Mouse (Mus musculus): ENCODE data around the gene Prr5l. TPM values are rescaled to one million over a fixed set of nuclear protein-coding genes. Genes with fewer than 3 reads are reported as not detected.

Prr5l gene
- polyA plus RNA-seq, 1 experiment from 2014 or later, result 40.5 TPM

- Histone ChIP-seq H3K9me3 (ENCODE audit: low read length) (no peaks in the 10 kb centered on the region), H3K27ac (ENCODE audit: low read length) (peak overlapping the region; percentile 15; the same call in 1 of the 2 replicates), H3K9ac (replicated peaks; ENCODE audit: low read depth) (no peak overlapping the region), H3K36me3 (ENCODE audit: insufficient read depth, low read length) (no peaks in the 10 kb centered on the region; the same call in 1 of the 2 replicates), H3K27me3 (replicated peaks; ENCODE audit: insufficient read depth, low read length) (no peaks in the 10 kb centered on the region), H3K4me2 (replicated peaks; ENCODE audit: low read depth, low read length) (no peak overlapping the region), H3K4me3 (ENCODE audit: low read depth, low read length) (no peak overlapping the region), H3K4me1 (ENCODE audit: insufficient read depth, low read depth, low read length) (no peaks in the 10 kb centered on the region; the same call in 1 of the 2 replicates)
- peak; percentile 96 for ATAC-seq
- WGBS, result 48% methylated on average over 8 of the region's 8 CpGs
- peak; percentile 72 for TF ChIP-seq CTCF (IDR thresholded peaks at IDR 0.05)
- peak; percentile 92 for TF ChIP-seq EP300 (IDR thresholded peaks at IDR 0.05)
- DNase-seq (ENCODE audit: low spot score), result peak; percentile 91
Observed at GRCm38 (mm10) chr2:101715650-101716323, 167.0 kb downstream of the Prr5l start.

GRCm38 (mm10) chr2:101711608-101712007 is 171.2 kb downstream of the Prr5l start:
- WGBS, result 88% methylated on average over 3 of the region's 3 CpGs
- Histone ChIP-seq H3K9me3 (ENCODE audit: low read length) (no peaks in the 10 kb centered on the region), H3K9ac (replicated peaks; ENCODE audit: low read depth) (no peak overlapping the region), H3K27me3 (replicated peaks; ENCODE audit: insufficient read depth, low read length) (no peaks in the 10 kb centered on the region), H3K4me2 (replicated peaks; ENCODE audit: low read depth, low read length) (no peak overlapping the region), H3K36me3 (ENCODE audit: insufficient read depth, low read length) (no peaks in the 10 kb centered on the region), H3K4me1 (ENCODE audit: insufficient read depth, low read depth, low read length) (no peaks in the 10 kb centered on the region; the same call in 1 of the 2 replicates), H3K27ac (ENCODE audit: low read length) (no peak overlapping the region), H3K4me3 (ENCODE audit: low read depth, low read length) (no peak overlapping the region)
- no peak for ATAC-seq
- TF ChIP-seq CTCF (IDR thresholded peaks at IDR 0.05) (no peak), EP300 (IDR thresholded peaks at IDR 0.05) (no peak)
- no peak for DNase-seq (ENCODE audit: low spot score)

- Histone ChIP-seq H3K4me2 (replicated peaks; ENCODE audit: low read depth, low read length) (no peak overlapping the region), H3K9ac (replicated peaks; ENCODE audit: low read depth) (no peak overlapping the region), H3K9me3 (ENCODE audit: low read length) (no peaks in the 10 kb centered on the region), H3K27ac (ENCODE audit: low read length) (no peak overlapping the region), H3K27me3 (replicated peaks; ENCODE audit: insufficient read depth, low read length) (no peaks in the 10 kb centered on the region), H3K36me3 (ENCODE audit: insufficient read depth, low read length) (no peaks in the 10 kb centered on the region), H3K4me3 (ENCODE audit: low read depth, low read length) (no peak overlapping the region), H3K4me1 (ENCODE audit: insufficient read depth, low read depth, low read length) (no peaks in the 10 kb centered on the region)
- ATAC-seq (no peak), DNase-seq (ENCODE audit: low spot score) (peak; percentile 52)
- WGBS, result 36% methylated on average over 5 of the region's 5 CpGs
- TF ChIP-seq CTCF (IDR thresholded peaks at IDR 0.05), result peak; percentile 64
- TF ChIP-seq EP300 (IDR thresholded peaks at IDR 0.05), result no peak
Observed at GRCm38 (mm10) chr2:101705941-101706485, 176.8 kb downstream of the Prr5l start.

DNA sequence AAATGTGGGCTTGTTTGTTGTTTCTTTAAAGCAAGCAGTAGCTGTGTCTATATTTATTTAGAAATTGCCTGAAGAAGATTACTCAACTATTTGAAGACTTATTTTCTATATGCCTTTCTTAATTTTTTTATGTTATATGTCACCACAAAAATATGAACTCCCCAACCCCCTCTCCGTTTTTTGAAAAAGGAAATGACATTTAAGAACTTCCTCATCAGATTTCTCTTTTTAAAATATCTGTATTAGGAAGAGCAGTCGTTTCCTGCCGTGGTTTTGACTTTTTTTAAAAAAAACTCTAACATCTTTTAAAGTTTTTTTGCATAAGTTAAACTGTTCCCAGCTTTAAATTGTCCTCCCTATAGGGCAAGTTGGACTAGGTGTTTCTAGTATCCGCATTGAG is 183.5 kb downstream of the Prr5l start:
- DNase-seq (ENCODE audit: low spot score) (no peak), ATAC-seq (no peak)
- Histone ChIP-seq H3K4me1 (ENCODE audit: insufficient read depth, low read depth, low read length) (no peaks in the 10 kb centered on the region), H3K27ac (ENCODE audit: low read length) (no peak overlapping the region), H3K4me2 (replicated peaks; ENCODE audit: low read depth, low read length) (no peak overlapping the region), H3K36me3 (ENCODE audit: insufficient read depth, low read length) (peaks cover 19% of the 10 kb centered on the region; the same call in 1 of the 2 replicates), H3K9me3 (ENCODE audit: low read length) (no peaks in the 10 kb centered on the region), H3K4me3 (ENCODE audit: low read depth, low read length) (no peak overlapping the region), H3K9ac (replicated peaks; ENCODE audit: low read depth) (no peak overlapping the region), H3K27me3 (replicated peaks; ENCODE audit: insufficient read depth, low read length) (no peaks in the 10 kb centered on the region)
- WGBS, result 60% methylated on average over 4 of the region's 4 CpGs
- no peak for TF ChIP-seq EP300 (IDR thresholded peaks at IDR 0.05)
- no peak for TF ChIP-seq CTCF (IDR thresholded peaks at IDR 0.05)

DNA sequence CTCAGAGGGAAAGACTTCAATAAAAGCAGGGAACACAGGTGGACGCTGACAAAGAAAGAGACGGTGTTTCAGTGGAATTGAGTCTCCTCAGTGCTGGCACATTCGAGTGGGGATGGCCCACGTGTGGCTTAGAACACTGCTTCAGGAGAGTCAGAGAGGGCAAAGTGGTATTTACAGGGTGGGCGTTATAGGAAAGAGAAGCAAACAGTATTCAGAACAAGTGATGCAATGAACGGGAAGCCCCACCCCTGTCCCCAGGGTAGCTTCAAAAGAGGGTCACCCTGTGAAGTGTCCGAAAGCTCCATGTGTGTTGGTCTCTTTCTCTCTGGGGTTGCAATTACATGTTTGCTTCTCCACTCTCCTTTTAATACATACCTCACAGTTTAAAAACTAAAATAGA is 187.2 kb downstream of the Prr5l start:
- Histone ChIP-seq H3K9ac (replicated peaks; ENCODE audit: low read depth) (no peak overlapping the region), H3K27ac (ENCODE audit: low read length) (no peak overlapping the region), H3K27me3 (replicated peaks; ENCODE audit: insufficient read depth, low read length) (no peaks in the 10 kb centered on the region), H3K4me3 (ENCODE audit: low read depth, low read length) (no peak overlapping the region), H3K36me3 (ENCODE audit: insufficient read depth, low read length) (peaks cover 19% of the 10 kb centered on the region; the same call in 1 of the 2 replicates), H3K4me2 (replicated peaks; ENCODE audit: low read depth, low read length) (no peak overlapping the region), H3K9me3 (ENCODE audit: low read length) (no peaks in the 10 kb centered on the region), H3K4me1 (ENCODE audit: insufficient read depth, low read depth, low read length) (no peaks in the 10 kb centered on the region)
- 88% methylated on average over 7 of the region's 7 CpGs for WGBS
- no peak for TF ChIP-seq CTCF (IDR thresholded peaks at IDR 0.05)
- no peak for TF ChIP-seq EP300 (IDR thresholded peaks at IDR 0.05)
- DNase-seq (ENCODE audit: low spot score), result no peak
- no peak for ATAC-seq

- peak; percentile 51 for DNase-seq (ENCODE audit: low spot score)
- Histone ChIP-seq H3K36me3 (ENCODE audit: insufficient read depth, low read length) (peaks cover 25% of the 10 kb centered on the region; the same call in 1 of the 2 replicates), H3K9me3 (ENCODE audit: low read length) (no peaks in the 10 kb centered on the region), H3K4me2 (replicated peaks; ENCODE audit: low read depth, low read length) (no peak overlapping the region), H3K27me3 (replicated peaks; ENCODE audit: insufficient read depth, low read length) (no peaks in the 10 kb centered on the region), H3K27ac (ENCODE audit: low read length) (no peak overlapping the region), H3K4me3 (ENCODE audit: low read depth, low read length) (no peak overlapping the region), H3K4me1 (ENCODE audit: insufficient read depth, low read depth, low read length) (no peaks in the 10 kb centered on the region), H3K9ac (replicated peaks; ENCODE audit: low read depth) (no peak overlapping the region)
- TF ChIP-seq EP300 (IDR thresholded peaks at IDR 0.05) (no peak), CTCF (IDR thresholded peaks at IDR 0.05) (peak; percentile 68)
- ATAC-seq, result no peak
- 52% methylated on average over 5 of the region's 5 CpGs for WGBS
Observed at GRCm38 (mm10) chr2:101693577-101694215, 189.1 kb downstream of the Prr5l start.
